Mouse (Mus musculus): ENCODE measurements around the gene Vapa. TPM values are rescaled to one million over a fixed set of nuclear protein-coding genes. Genes with fewer than 3 reads are reported as not detected.

Gene Vapa
- total and polyA plus RNA-seq, 3 experiments: 51.4 to 158 (median 151) TPM

- Histone ChIP-seq H3K79me2 (replicated peaks; ENCODE audit: control insufficient read depth, extremely low read depth, insufficient read depth, poor library complexity, severe bottlenecking) (no peaks in the 10 kb centered on the region), H3K27ac (ENCODE audit: insufficient read depth, low read depth) (no peak overlapping the region), H3K9ac (ENCODE audit: insufficient read depth, low read depth) (no peak overlapping the region), H3K9me3 (replicated peaks; ENCODE audit: low read length) (no peaks in the 10 kb centered on the region), H3K4me2 (ENCODE audit: insufficient read depth, low read depth, poor library complexity, severe bottlenecking) (no peak overlapping the region), H3K4me1 (ENCODE audit: control insufficient read depth in 1 of 2, insufficient read depth in 2 of 2) (peaks cover 10% of the 10 kb centered on the region in 2 experiments), H3K27me3 (replicated peaks) (no peaks in the 10 kb centered on the region), H3K4me3 (replicated peaks in 1 of 3; ENCODE audit: low read depth in 2 of 3, low read length in 2 of 3, poor library complexity in 1 of 3) (no peak overlapping the region), H3K36me3 (replicated peaks in 1 of 2; ENCODE audit: control insufficient read depth in 1 of 2, insufficient read depth in 1 of 2, low read length in 1 of 2) (peaks cover 3 to 14% of the 10 kb centered on the region in 2 experiments)
- no peak for DNase-seq (ENCODE audit: extremely low read depth)
- in situ Hi-C loops (cut with MboI; ENCODE audit: low pct_ligation_motif_present, low pct_unique_long_range_greater_than_20kb, low sequenced_read_pairs) (no loop called here), dilution Hi-C loops (cut with MboI; ENCODE audit: extremely low pct_ligation_motif_present, extremely low pct_unique_long_range_greater_than_20kb, low sequenced_read_pairs) (no loop called here)
- TF ChIP-seq MAX (IDR thresholded peaks at IDR 0.05; ENCODE audit: low read length) (no peak), RCOR1 (conservative IDR thresholded peaks at IDR 0.05; ENCODE audit: low read depth, low read length) (no peak), MYC (IDR thresholded peaks at IDR 0.05; ENCODE audit: low read depth, low read length) (no peak), USF2 (conservative IDR thresholded peaks at IDR 0.05; ENCODE audit: low read depth, low read length) (no peak), NRF1 (IDR thresholded peaks at IDR 0.05; ENCODE audit: low read depth, low read length) (no peak), PAX5 (IDR thresholded peaks at IDR 0.05; ENCODE audit: low read length) (no peak), ZC3H11A (IDR thresholded peaks at IDR 0.05; ENCODE audit: low read depth, low read length) (no peak)
Measured at GRCm38 (mm10) chr17:65574850-65575249, 38.5 kb downstream of the Vapa start.

- H3K9me3 ChIP-seq (replicated peaks; ENCODE audit: low read length): no peaks in the 10 kb centered on the region
- H3K4me3 ChIP-seq (replicated peaks in 1 of 3; ENCODE audit: low read depth in 2 of 3, low read length in 2 of 3, poor library complexity in 1 of 3): no peak overlapping the region
- TF ChIP-seq ZNF384 (IDR thresholded peaks at IDR 0.05; ENCODE audit: low read depth, low read length) (no peak), MAZ (IDR thresholded peaks at IDR 0.05; ENCODE audit: low read depth, low read length) (no peak), ZKSCAN1 (IDR thresholded peaks at IDR 0.05; ENCODE audit: borderline replicate concordance, low read depth, low read length) (no peak), MEF2A (IDR thresholded peaks at IDR 0.05; ENCODE audit: borderline replicate concordance, low read depth, low read length) (no peak), HCFC1 (IDR thresholded peaks at IDR 0.05; ENCODE audit: low read depth, low read length) (no peak)
- no peak overlapping the region for H3K4me2 ChIP-seq (ENCODE audit: insufficient read depth, low read depth, poor library complexity, severe bottlenecking)
- H3K4me1 ChIP-seq (ENCODE audit: control insufficient read depth in 1 of 2, insufficient read depth in 2 of 2): peaks cover 10% of the 10 kb centered on the region in 2 experiments
- dilution Hi-C loops (cut with MboI; ENCODE audit: extremely low pct_ligation_motif_present, extremely low pct_unique_long_range_greater_than_20kb, low sequenced_read_pairs) (no loop called here), in situ Hi-C loops (cut with MboI; ENCODE audit: low pct_ligation_motif_present, low pct_unique_long_range_greater_than_20kb, low sequenced_read_pairs) (no loop called here)
- no peaks in the 10 kb centered on the region for H3K36me3 ChIP-seq (replicated peaks in 1 of 2; ENCODE audit: control insufficient read depth in 1 of 2, insufficient read depth in 1 of 2, low read length in 1 of 2)
- DNase-seq (ENCODE audit: extremely low read depth): no peak
- H3K9ac ChIP-seq (ENCODE audit: insufficient read depth, low read depth): no peak overlapping the region
- H3K27me3 ChIP-seq (replicated peaks): no peaks in the 10 kb centered on the region
- no peak overlapping the region for H3K27ac ChIP-seq (ENCODE audit: insufficient read depth, low read depth)
- no peaks in the 10 kb centered on the region for H3K79me2 ChIP-seq (replicated peaks; ENCODE audit: control insufficient read depth, extremely low read depth, insufficient read depth, poor library complexity, severe bottlenecking)
Measured at GRCm38 (mm10) chr17:65571866-65572265, 41.5 kb downstream of the Vapa start.

GRCm38 (mm10) chr17:65571466-65571865, 41.9 kb downstream of the Vapa start:
- TF ChIP-seq USF2 (conservative IDR thresholded peaks at IDR 0.05; ENCODE audit: low read depth, low read length) (no peak), RAD21 (IDR thresholded peaks at IDR 0.05; ENCODE audit: low read depth, low read length) (no peak), SMC3 (IDR thresholded peaks at IDR 0.05; ENCODE audit: low read depth, low read length) (no peak), NELFE (IDR thresholded peaks at IDR 0.05; ENCODE audit: low read depth, low read length) (no peak), BHLHE40 (IDR thresholded peaks at IDR 0.05; ENCODE audit: low read depth, low read length) (no peak), KAT2A (IDR thresholded peaks at IDR 0.05; ENCODE audit: insufficient replicate concordance, low read length) (no peak)
- no peaks in the 10 kb centered on the region for H3K79me2 ChIP-seq (replicated peaks; ENCODE audit: control insufficient read depth, extremely low read depth, insufficient read depth, poor library complexity, severe bottlenecking)
- no peaks in the 10 kb centered on the region for H3K9me3 ChIP-seq (replicated peaks; ENCODE audit: low read length)
- dilution Hi-C loops (cut with MboI; ENCODE audit: extremely low pct_ligation_motif_present, extremely low pct_unique_long_range_greater_than_20kb, low sequenced_read_pairs): no loop called here
- H3K4me3 ChIP-seq (replicated peaks in 1 of 3; ENCODE audit: low read depth in 2 of 3, low read length in 2 of 3, poor library complexity in 1 of 3): no peak overlapping the region
- no peak overlapping the region for H3K27ac ChIP-seq (ENCODE audit: insufficient read depth, low read depth)
- H3K36me3 ChIP-seq (replicated peaks in 1 of 2; ENCODE audit: control insufficient read depth in 1 of 2, insufficient read depth in 1 of 2, low read length in 1 of 2): no peaks in the 10 kb centered on the region
- H3K4me1 ChIP-seq (ENCODE audit: control insufficient read depth in 1 of 2, insufficient read depth in 2 of 2): peaks cover 10% of the 10 kb centered on the region in 2 experiments
- no peak for DNase-seq (ENCODE audit: extremely low read depth)
- no peak overlapping the region for H3K4me2 ChIP-seq (ENCODE audit: insufficient read depth, low read depth, poor library complexity, severe bottlenecking)
- H3K27me3 ChIP-seq (replicated peaks): no peaks in the 10 kb centered on the region
- in situ Hi-C loops (cut with MboI; ENCODE audit: low pct_ligation_motif_present, low pct_unique_long_range_greater_than_20kb, low sequenced_read_pairs): no loop called here
- no peak overlapping the region for H3K9ac ChIP-seq (ENCODE audit: insufficient read depth, low read depth)

All from CH12.LX (cell line).